Mouse (Mus musculus) heart, postnatal 0 days (tissue): ENCODE data around the gene Iqcf3. TPM values are rescaled to one million over a fixed set of nuclear protein-coding genes. Genes with fewer than 3 reads are reported as not detected.

Source experiments
- ATAC-seq: fragments of 200-750 bp; cut with Nextera tagmentation; 2 replicates; pipeline ENCODE4 v1.8.0; 2017; ENCODE audit warnings: low read depth, moderate number of reproducible peaks, moderate library complexity; ENCODE audit not compliant: insufficient read depth
- DNase-seq: peaks from one replicate; pipeline ENCODE4 v3.0.0-alpha.2; 2016; ENCODE audit warnings: low spot score
- H3K27ac ChIP-seq: fragments of 300-500 bp; sonication (generic); 2 replicates; pipeline ENCODE4 v1.5.1; 2014; ENCODE audit warnings: low read depth, mild to moderate bottlenecking
- H3K27me3 ChIP-seq: fragments of 300-500 bp; sonication (generic); 2 replicates; pipeline ENCODE4 v1.6.1; 2014; ENCODE audit warnings: low read length, mixed read lengths; ENCODE audit not compliant: control insufficient read depth, insufficient read depth
- H3K36me3 ChIP-seq: fragments of 300-500 bp; sonication (generic); replicated peaks from 2 replicates; pipeline ENCODE4 v1.6.1; 2014; ENCODE audit warnings: low read length, mixed read lengths; ENCODE audit not compliant: control insufficient read depth, insufficient read depth
- H3K4me1 ChIP-seq: fragments of 300-500 bp; sonication (generic); 2 replicates; pipeline ENCODE4 v1.6.1; 2014; ENCODE audit warnings: antibody characterized with exemption; ENCODE audit not compliant: control insufficient read depth, insufficient read depth
- H3K4me2 ChIP-seq: fragments of 300-500 bp; sonication (generic); 2 replicates; pipeline ENCODE4 v1.6.1; 2014; ENCODE audit warnings: low read depth, mild to moderate bottlenecking, low read length, moderate library complexity
- H3K4me3 ChIP-seq: fragments of 300-500 bp; sonication (generic); 2 replicates; pipeline ENCODE4 v1.5.1; 2014; ENCODE audit warnings: low read depth, low read length
- H3K9ac ChIP-seq: fragments of 300-500 bp; sonication (generic); replicated peaks from 2 replicates; pipeline ENCODE4 v1.6.1; 2014; ENCODE audit warnings: low read depth, low read length, mixed read lengths
- H3K9me3 ChIP-seq: fragments of 300-500 bp; sonication (generic); replicated peaks from 2 replicates; pipeline ENCODE4 v1.6.1; 2016; ENCODE audit warnings: low read length; ENCODE audit not compliant: control insufficient read depth
- CTCF ChIP-seq: IDR thresholded peaks from 2 replicates; pipeline ENCODE4 v1.5.1; 2016; ENCODE audit warnings: antibody characterized with exemption, control low read depth, low read depth
- EP300 ChIP-seq: IDR thresholded peaks from 2 replicates; pipeline ENCODE4 v1.6.1; 2016; ENCODE audit warnings: antibody characterized with exemption, low read depth
- WGBS: fragments of 180-500 bp; shearing (Covaris S2); extraction: QIAGEN DNeasy Blood & Tissue Kit; methylation state at CpG from one replicate; pipeline ENCODE4 v1.1.7; 2014; 5-methylcytosine and 5-hydroxymethylcytosine counted together
- polyA plus RNA-seq: library from polyadenylated mRNA; unstranded; fragments of >200 nt; fragmentation: Nextera tagmentation; extraction: Ambion mirVana; gene quantifications from 2 replicates; pipeline ENCODE4 v1.2.1, GENCODE M21; 2015
- total RNA-seq: library from RNA; depleted of rRNA; stranded (reverse); fragments of >200 nt; gene quantifications from 2 replicates; pipeline ENCODE4 v1.2.3, GENCODE M21; 2014; ENCODE audit warnings: low replicate concordance

The Iqcf3 gene
- total and polyA plus RNA-seq, 2 experiments from 2014 or later: not detected

GRCm38 (mm10) chr9:106461641-106462429 is 99.6 kb downstream of the Iqcf3 start:
- Histone ChIP-seq H3K4me3 (no peak overlapping the region), H3K9ac (no peak overlapping the region), H3K27me3 (peaks cover 6% of the 10 kb centered on the region; the same call in 1 of the 2 replicates), H3K4me2 (no peak overlapping the region), H3K27ac (no peak overlapping the region), H3K9me3 (no peaks in the 10 kb centered on the region), H3K4me1 (peaks cover 19% of the 10 kb centered on the region), H3K36me3 (peaks cover 33% of the 10 kb centered on the region)
- TF ChIP-seq EP300 (no peak), CTCF (no peak)
- DNase-seq: no peak
- no peak for ATAC-seq
- 86% methylated on average over 16 of the region's 16 CpGs for WGBS

- 85% methylated on average over 9 of the region's 9 CpGs for WGBS
- Histone ChIP-seq H3K4me2 (no peak overlapping the region), H3K9ac (no peak overlapping the region), H3K9me3 (no peaks in the 10 kb centered on the region), H3K4me3 (no peak overlapping the region), H3K4me1 (peaks cover 28% of the 10 kb centered on the region), H3K36me3 (peaks cover 33% of the 10 kb centered on the region), H3K27ac (no peak overlapping the region), H3K27me3 (peaks cover 5% of the 10 kb centered on the region; the same call in 1 of the 2 replicates)
- ATAC-seq (no peak), DNase-seq (no peak)
- TF ChIP-seq EP300: no peak
These were observed 100.4 kb downstream of the Iqcf3 start for GRCm38 (mm10) chr9:106461026-106461415.

- Histone ChIP-seq H3K4me3 (no peak overlapping the region), H3K27me3 (no peaks in the 10 kb centered on the region), H3K4me2 (no peak overlapping the region), H3K36me3 (peaks cover 33% of the 10 kb centered on the region), H3K27ac (no peak overlapping the region), H3K9me3 (no peaks in the 10 kb centered on the region), H3K4me1 (peaks cover 31% of the 10 kb centered on the region), H3K9ac (no peak overlapping the region)
- WGBS: 83% methylated on average over 18 of the region's 18 CpGs
- ATAC-seq (no peak), DNase-seq (no peak)
- TF ChIP-seq CTCF: no peak
- no peak for TF ChIP-seq EP300
These were observed 100.9 kb downstream of the Iqcf3 start for GRCm38 (mm10) chr9:106460401-106461025.

- Histone ChIP-seq H3K27me3 (no peaks in the 10 kb centered on the region), H3K9ac (no peak overlapping the region), H3K4me1 (peaks cover 32% of the 10 kb centered on the region), H3K9me3 (no peaks in the 10 kb centered on the region), H3K4me3 (no peak overlapping the region), H3K36me3 (peaks cover 33% of the 10 kb centered on the region), H3K4me2 (no peak overlapping the region), H3K27ac (no peak overlapping the region)
- ATAC-seq: no peak
- WGBS: 78% methylated on average over 15 of the region's 15 CpGs
- TF ChIP-seq CTCF (no peak), EP300 (no peak)
- DNase-seq: no peak
These were observed 101.5 kb downstream of the Iqcf3 start for GRCm38 (mm10) chr9:106459946-106460345.

GRCm38 (mm10) chr9:106457920-106458319 is 103.5 kb downstream of the Iqcf3 start:
- Histone ChIP-seq H3K4me3 (no peak overlapping the region), H3K4me2 (no peak overlapping the region), H3K9me3 (no peaks in the 10 kb centered on the region), H3K36me3 (peaks cover 23% of the 10 kb centered on the region), H3K4me1 (peaks cover 41% of the 10 kb centered on the region), H3K27ac (peak overlapping the region; percentile 18; the same call in 1 of the 2 replicates), H3K27me3 (no peaks in the 10 kb centered on the region), H3K9ac (no peak overlapping the region)
- no peak for TF ChIP-seq CTCF
- no peak for TF ChIP-seq EP300
- ATAC-seq (no peak), DNase-seq (no peak)
- 57% methylated on average over 5 of the region's 5 CpGs for WGBS
